Comparison of ENCODE assay signal across 15 mouse cellular contexts in the genomic region with DNA sequence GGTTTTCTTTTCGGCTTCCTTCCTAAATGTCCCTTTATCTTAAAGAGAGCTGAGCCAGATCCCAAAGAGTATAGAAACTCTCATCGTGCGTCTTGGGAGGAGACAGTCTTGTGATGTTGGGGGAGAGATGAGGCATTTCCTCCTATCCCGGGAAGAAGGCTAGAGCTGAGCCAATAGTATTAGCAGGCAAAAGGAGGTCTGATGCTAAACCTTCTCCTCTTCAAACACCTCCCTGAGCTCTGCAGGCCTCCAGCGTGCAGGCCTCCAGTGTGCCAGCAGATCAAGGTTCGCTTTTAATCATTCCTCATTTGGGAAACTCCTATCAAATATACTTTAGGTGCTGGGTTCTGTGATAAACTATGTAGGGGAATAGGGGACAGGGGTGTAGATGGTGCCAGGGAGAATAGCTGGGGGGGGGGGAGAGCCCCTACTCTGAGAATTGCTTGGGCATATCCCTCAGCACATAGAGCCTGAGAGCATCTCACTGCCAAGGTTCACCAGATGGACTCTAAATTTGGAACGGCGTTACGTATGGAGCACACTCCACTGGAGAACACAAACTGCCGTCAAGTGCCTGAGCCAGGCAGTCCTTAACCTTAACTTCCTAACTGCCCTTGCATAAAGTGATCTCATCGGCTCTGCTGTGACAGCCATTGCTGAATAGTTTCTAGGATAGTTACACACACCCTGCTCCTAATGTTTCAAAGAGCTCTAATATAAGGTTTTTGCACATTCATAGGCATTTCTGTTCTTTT.
DNase-seq lines count a peak whose midpoint lies in the region; ATAC-seq and TF ChIP-seq lines count a peak whose summit lies in the region.
"Had no signal": no experiment of that assay in that cellular context is flagged by ENCODE, and none has a peak within 500 bp of the region (broad histone marks: within the 10 kb centered on the region; RNA-seq: fewer than 3 reads in every experiment).

No protein-coding gene starts in this region.

- no peak for TF ChIP-seq CTCF in midbrain, postnatal 0 days (IDR thresholded peaks at IDR 0.05)

- DNase-seq in gastrocnemius, adult 18-20 months (ENCODE audit: low spot score) = peak; percentile 66
- no peak for DNase-seq in gastrocnemius, postnatal 14 days
- peak; percentile 37 for DNase-seq in midbrain, postnatal 0 days (ENCODE audit: low spot score)
- DNase-seq in midbrain, embryonic 11.5 days (ENCODE audit: low spot score, missing footprints) = no peak
- no peak for DNase-seq in heart, embryonic 10.5 days (ENCODE audit: low spot score)
- DNase-seq in lung, postnatal 36 days = peak; percentile 65
- DNase-seq in spleen, postnatal 4 days (ENCODE audit: low spot score in 2 of 2) = no peak
- DNase-seq: thymus, postnatal 25 days had no signal

- peaks cover 4% of the 10 kb centered on the region; the same call in 1 of the 2 replicates for H3K4me1 ChIP-seq in midbrain, postnatal 0 days (ENCODE audit: insufficient read depth, low read length)
- peaks cover 13% of the 10 kb centered on the region for H3K4me1 ChIP-seq in midbrain, embryonic 11.5 days (ENCODE audit: control insufficient read depth, insufficient read depth, low read length)
- H3K4me1 ChIP-seq in heart, embryonic 10.5 days = peaks cover 37% of the 10 kb centered on the region

- no peaks in the 10 kb centered on the region for H3K9me3 ChIP-seq in midbrain, postnatal 0 days (ENCODE audit: low read length)
- H3K9me3 ChIP-seq in midbrain, embryonic 11.5 days (ENCODE audit: control insufficient read depth, low read length) = no peaks in the 10 kb centered on the region
- H3K9me3 ChIP-seq in heart, embryonic 10.5 days = no peaks in the 10 kb centered on the region
- H3K9me3 ChIP-seq: forebrain, embryonic 13.5 days; intestine, embryonic 15.5 days had no signal

- no peak overlapping the region for H3K4me3 ChIP-seq in midbrain, postnatal 0 days (ENCODE audit: low read depth, low read length)
- no peak overlapping the region for H3K4me3 ChIP-seq in midbrain, embryonic 11.5 days (ENCODE audit: low read depth, low read length)
- no peak overlapping the region for H3K4me3 ChIP-seq in heart, embryonic 10.5 days
- H3K4me3 ChIP-seq: forebrain, embryonic 13.5 days; intestine, embryonic 15.5 days; left cerebral cortex, adult 2 months had no signal

- 75% methylated on average over 11 of the region's 11 CpGs for WGBS in midbrain, postnatal 0 days
- WGBS in midbrain, embryonic 11.5 days = 87% methylated on average over 11 of the region's 11 CpGs
- 63% methylated on average over 11 of the region's 11 CpGs for WGBS in heart, embryonic 10.5 days

- H3K36me3 ChIP-seq in midbrain, postnatal 0 days (ENCODE audit: insufficient read depth, low read length) = no peaks in the 10 kb centered on the region
- no peaks in the 10 kb centered on the region for H3K36me3 ChIP-seq in midbrain, embryonic 11.5 days (ENCODE audit: control insufficient read depth, insufficient read depth, low read length)
- H3K36me3 ChIP-seq in heart, embryonic 10.5 days = no peaks in the 10 kb centered on the region
- H3K36me3 ChIP-seq: intestine, embryonic 15.5 days had no signal

- no peak for ATAC-seq in midbrain, postnatal 0 days (ENCODE audit: low FRiP score)
- ATAC-seq in midbrain, embryonic 11.5 days (ENCODE audit: low FRiP score) = no peak
- no peak for ATAC-seq in erythroblast, adult 5-6 weeks (replicated peaks; ENCODE audit: low FRiP score, poor library complexity, severe bottlenecking)
- ATAC-seq: forebrain, embryonic 13.5 days; midbrain, embryonic 16.5 days had no signal

- intact Hi-C loops in gastrocnemius, postnatal 14 days (cut with DNase I; ENCODE audit: low total_unique reads) = no loop called here

- no peak overlapping the region for H3K4me2 ChIP-seq in midbrain, postnatal 0 days (ENCODE audit: low read depth, low read length, poor library complexity, severe bottlenecking)
- no peak overlapping the region for H3K4me2 ChIP-seq in midbrain, embryonic 11.5 days
- H3K4me2 ChIP-seq: forebrain, embryonic 13.5 days; intestine, embryonic 15.5 days had no signal

- H3K9ac ChIP-seq in midbrain, postnatal 0 days (replicated peaks; ENCODE audit: low read length, poor library complexity, severe bottlenecking) = no peak overlapping the region
- H3K9ac ChIP-seq in midbrain, embryonic 11.5 days (ENCODE audit: low read length) = no peak overlapping the region
- H3K9ac ChIP-seq: forebrain, embryonic 13.5 days; intestine, embryonic 15.5 days; liver, embryonic 14.5 days had no signal

- H3K27me3 ChIP-seq in midbrain, postnatal 0 days (ENCODE audit: insufficient read depth, low read length) = no peaks in the 10 kb centered on the region
- no peaks in the 10 kb centered on the region for H3K27me3 ChIP-seq in midbrain, embryonic 11.5 days (ENCODE audit: control insufficient read depth, insufficient read depth, low read length)
- H3K27me3 ChIP-seq in heart, embryonic 10.5 days (ENCODE audit: insufficient read depth, poor library complexity, severe bottlenecking) = no peaks in the 10 kb centered on the region
- H3K27me3 ChIP-seq: CH12.LX; forebrain, embryonic 13.5 days; intestine, embryonic 15.5 days had no signal

- H3K27ac ChIP-seq in midbrain, postnatal 0 days (ENCODE audit: low read depth, low read length) = no peak overlapping the region
- no peak overlapping the region for H3K27ac ChIP-seq in midbrain, embryonic 11.5 days (ENCODE audit: low read depth, low read length)
- H3K27ac ChIP-seq in heart, embryonic 10.5 days = 0 out of 2 replicates have a peak overlapping the region, but pooled peaks have one; percentile 49
- H3K27ac ChIP-seq: forebrain, embryonic 13.5 days; intestine, embryonic 15.5 days; left cerebral cortex, adult 2 months; liver, embryonic 14.5 days had no signal

Comparison
In these comparisons a context has a peak if more than half of its experiments do, and no peak if none do; other contexts are left out.
1. DNase-seq: peak in gastrocnemius, adult 18-20 months (single experiment), midbrain, postnatal 0 days (single experiment) and lung, postnatal 36 days (single experiment); none in gastrocnemius, postnatal 14 days (single experiment), midbrain, embryonic 11.5 days (single experiment), heart, embryonic 10.5 days (single experiment) and spleen, postnatal 4 days (0 of 2).